Mouse (Mus musculus) T-cell, adult 2 months (primary cell): ENCODE results near the gene Gm13090.
A peak's percentile ranks its signal among the peaks of the same experiment; 100 is the strongest.

Experiments
- DNase-seq: peaks from one replicate; pipeline ENCODE4 v3.0.0; 2022; ENCODE audit warnings: low spot score

The Gm13090 gene

DNA sequence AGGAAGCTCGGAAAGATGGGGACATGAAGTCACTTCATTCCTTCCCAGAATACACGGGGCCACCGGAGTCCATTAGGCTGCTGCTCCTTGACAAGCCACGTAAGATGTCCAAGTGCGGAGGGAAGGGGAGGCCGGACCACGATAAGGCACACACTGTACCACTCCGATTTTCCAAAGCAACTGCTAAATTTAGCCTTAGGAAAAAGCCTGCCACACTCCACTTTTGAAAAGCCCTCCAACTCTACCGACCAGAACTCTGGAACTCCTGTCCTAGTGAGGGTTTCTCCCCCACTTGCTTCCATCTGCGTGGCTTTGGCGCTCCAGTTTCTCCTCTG lies 7.7 kb downstream of the Gm13090 start:
- DNase-seq = no peak

DNA sequence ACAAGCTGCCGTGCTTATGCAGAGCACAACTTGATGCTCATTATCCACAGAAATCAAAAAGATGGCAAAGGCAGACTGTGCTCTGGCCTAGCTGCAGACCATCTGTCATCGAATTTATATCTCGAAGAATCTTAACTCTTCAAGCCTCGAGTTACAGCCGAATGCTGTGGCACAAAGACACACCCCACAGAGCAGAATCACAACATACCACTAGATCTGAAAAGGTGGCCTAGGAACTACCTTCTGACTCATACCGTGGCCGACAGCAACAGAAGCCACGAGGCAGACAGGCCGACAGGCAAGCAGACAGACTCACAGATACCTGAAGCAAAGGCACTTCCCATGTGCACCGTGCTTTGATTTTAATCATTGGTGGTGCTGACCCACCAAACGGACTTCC lies 14.3 kb downstream of the Gm13090 start:
- DNase-seq = no peak

DNA sequence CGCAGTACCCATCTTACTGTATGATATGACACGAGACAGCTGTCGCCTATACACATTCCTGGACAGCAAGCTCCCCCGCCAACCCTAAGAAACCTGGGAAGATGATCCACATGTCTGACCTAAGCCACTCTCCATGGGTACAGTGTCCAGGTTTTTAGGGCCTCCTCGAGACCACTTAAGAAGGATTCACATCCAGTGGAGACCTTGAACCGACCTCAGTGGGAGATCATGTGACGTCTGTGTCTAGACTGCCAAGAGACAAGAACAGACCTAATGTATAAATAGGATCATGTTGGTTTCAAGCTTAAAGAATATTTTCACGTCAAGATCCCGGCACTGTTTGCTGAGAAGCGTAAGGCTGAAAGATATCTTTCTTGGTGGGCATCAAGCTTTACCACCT lies 14.8 kb downstream of the Gm13090 start:
- no peak for DNase-seq

DNA sequence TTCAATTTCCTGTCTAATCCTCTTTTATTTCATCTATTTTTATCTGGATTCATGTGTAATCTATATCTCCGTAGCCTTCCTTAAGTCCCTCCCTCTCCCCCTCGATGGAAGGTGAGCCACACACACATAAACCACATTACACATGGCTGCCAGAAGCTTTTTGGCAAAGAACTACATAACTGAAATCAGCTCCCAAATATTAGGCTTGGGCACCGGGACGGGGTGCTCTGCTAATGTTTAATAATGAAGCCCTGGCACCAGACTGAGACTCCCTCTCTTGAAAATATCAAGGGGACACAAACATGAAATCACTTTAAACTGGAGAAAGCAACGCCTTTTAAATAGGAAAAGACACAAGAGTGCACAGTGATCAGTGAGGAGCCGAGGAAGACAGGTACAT lies 16.5 kb downstream of the Gm13090 start:
- DNase-seq = no peak

DNA sequence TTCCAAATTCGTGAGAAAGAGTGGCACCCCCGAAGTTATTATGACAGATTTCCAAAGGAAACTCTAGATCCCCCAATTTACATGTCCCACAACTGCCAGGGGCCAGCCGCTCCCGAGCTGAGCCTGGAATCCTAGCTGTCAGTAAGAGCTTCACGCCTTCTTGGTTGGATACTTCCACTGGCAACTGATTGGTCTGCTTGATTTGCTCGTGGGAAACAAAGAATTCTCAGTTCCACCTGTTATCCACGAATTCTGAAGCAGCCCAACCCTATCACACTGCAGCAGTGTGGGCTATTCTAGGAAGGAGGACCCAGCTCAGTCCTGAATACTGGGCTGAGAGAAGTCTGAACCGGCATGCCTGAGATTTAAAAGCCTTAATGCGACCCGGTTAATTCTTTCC lies 17.1 kb downstream of the Gm13090 start:
- DNase-seq = no peak

DNA sequence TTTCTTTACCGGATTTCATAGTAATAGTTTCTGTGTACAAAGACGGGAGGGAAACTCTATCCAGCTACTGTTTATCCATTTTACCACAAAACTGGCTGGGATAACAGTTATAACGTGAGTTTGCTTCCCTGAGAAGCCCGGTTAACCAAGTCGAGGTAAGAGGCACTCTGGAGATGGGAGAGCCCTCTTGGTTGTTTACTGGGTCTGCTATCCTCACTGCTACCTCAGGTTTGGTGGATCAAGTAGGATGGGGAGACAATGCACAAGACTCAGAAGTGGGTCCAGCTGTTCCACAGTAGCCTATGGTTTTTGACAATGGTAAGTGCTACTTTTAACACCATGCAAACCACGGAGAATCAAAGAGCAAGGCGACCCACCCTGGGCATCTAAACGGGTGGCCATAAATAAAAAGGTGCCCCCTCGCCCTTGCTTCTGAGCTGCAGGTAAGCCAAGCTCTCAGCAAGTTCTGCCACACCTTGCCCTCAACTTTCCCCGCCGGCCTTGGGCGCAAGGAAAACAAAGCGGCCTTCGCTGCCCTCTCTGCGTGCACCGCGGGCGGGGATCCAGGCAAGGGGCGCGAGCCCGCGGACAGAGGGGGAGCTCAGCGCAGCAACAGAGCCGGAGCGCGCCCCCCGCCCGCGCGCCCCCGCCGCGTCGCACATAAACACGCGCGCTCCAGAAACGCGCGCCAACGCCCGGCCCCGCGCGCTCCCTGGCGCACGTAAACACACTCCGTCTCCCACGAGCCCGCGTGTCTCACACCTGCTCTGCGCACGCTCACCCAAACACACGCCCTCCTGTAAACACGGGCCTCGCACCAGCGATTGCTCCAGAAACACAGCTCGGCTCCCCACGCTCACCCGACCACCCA lies 18.0 kb downstream of the Gm13090 start:
- DNase-seq = no peak

DNA sequence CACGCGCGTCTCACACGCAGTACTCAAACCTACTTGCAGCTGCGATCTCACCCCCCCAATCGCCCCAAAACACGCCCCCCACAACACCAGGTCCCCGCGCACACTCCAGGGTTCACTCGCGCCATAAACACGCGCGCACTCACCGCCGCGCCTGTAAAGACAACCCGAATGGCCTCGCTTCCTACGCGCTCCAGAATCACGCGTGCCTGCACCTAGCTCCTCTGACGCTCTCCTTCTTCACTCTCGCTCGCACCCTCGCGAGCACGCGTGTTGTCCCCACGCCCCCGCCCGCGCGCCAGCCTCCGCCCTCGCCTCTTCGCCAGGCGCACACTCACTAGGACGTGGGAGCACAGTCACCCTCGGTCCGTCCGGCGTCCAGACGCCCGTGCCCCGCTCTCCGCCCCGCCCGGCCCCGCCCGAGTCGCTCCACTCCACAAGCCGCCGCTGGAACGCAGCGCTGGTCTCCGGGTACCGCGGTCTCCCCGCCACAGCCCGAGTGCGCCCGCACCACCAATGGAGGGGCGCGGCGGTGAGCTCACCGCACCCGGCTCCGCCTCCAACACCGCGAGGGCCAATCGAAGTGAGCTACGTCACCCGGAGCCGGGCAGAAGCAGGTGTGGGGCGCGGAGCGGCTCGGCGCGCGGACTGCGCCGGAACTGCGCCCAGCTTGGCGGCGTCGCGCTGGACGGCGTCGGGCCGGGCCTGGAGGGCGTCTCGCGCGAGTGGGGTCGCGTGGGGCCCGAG lies 18.8 kb downstream of the Gm13090 start:
- DNase-seq = peak; percentile 34

DNA sequence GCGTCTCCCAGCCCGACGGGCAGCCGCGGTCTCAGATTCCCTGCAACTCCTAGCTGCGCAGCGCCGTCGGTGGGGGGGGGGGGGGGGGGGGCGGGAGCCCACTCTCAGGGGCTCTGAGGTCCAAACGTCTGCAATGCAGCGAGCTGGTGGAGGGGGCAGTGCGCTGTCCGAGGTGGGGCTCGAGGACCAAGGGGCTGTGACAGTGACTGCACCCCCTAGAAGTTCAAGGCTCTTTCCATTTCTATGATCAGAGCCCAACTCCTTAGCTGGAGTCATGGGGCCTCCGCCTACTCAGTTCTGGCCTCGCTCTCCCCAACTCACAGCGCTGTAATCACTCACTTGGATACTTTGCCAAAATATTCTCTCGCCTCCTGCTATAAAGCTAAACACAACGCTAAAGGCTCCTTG lies 19.5 kb downstream of the Gm13090 start:
- DNase-seq = no peak

DNA sequence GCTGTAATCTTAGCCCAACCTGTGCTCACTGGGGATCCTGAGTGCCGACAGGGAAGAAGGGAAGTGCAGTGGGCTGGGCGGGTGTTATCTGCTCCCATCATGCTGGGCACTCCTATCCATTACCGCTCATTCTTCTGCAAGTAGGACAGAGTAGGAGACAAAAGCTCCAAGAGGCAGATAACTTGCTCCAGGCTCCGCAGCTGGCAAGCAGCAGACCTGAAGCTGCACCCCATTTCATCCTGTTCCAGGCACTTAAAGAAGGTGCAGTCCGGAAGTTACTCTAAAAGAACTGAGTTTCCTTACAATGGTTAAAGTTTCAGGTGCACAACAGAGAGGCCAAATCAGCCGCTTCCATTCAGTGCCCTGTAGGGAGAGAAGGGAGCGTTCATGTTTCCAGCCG lies 21.9 kb downstream of the Gm13090 start:
- DNase-seq = no peak

DNA sequence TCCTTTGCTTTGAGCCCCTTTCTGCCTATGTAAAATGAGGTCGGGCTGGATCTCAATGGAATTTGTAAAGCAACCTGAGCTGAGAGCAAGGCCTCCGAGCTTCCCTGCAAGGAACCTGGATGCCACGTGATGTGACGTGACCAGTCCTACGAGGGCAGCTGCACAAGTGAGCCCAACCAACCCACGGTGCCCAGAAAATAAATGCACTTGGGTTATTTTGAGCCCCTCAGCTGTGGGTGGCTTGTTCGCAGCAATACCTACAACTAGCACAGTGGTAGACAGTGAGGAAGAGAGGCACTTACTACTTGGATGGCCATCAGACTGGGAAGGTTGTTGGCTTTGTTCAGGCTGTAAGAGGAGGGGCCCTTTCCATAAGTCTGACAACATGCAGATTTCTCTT lies 25.2 kb downstream of the Gm13090 start:
- DNase-seq = no peak

DNA sequence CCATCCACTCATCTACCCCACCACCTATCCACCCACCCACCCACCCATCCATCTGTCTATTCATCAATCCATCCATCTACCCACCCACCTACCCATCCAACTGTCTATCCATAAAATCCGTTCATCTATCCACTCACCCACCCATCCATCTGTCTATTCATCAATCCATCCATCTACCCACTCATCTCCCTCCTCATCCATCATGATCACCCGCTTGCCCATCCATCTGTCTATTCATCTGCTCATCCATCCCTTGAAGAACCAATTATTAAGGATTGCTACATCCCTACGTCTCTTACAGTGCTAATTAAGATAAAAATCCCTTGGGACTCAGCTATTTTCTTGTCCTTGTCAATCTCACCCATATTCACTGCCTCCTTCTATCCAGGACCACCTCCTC lies 29.5 kb downstream of the Gm13090 start:
- DNase-seq = no peak

DNA sequence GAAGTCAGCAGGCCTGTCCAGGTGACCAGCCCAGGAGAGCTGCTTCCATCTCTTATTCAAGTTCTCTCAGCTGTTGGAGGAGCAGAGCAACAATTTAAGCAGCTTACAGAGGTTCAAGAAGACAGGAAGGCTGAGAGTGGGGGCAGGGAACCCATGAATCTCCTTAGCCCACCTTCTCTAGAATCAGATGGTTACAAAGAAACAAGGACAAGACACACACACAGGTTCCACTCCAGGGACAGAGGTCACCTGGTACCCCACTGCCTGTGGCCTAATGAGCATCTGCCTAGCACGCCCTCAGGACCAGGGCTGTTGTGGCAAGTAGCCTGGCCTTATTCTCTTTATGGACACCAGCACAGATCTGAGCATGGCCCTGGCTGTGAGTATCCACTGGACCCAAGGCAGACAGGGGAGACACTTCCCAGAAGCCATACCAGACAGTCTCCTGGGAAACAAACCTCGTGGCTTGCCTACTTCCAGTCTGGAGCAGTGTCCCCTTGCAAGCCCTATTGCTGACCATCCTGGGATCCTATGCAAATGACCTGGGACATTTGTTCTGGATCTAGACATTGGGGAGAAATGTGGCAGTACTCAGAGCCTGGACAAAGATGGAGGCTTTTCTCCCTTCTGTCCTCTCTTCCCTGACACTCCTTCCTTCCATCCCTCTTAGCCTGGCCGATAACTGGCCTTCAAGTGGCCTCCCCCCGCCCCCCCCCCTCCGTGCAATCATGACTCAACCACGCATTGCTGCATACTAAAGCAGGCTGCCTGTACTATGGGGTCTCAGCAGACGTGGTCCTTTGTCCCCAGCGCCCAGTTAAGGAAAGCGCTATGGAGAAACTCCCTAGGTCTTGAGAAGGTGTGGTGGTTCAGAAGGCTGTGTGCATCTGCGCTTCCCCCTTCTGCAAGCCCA lies 38.5 kb downstream of the Gm13090 start:
- no peak for DNase-seq

DNA sequence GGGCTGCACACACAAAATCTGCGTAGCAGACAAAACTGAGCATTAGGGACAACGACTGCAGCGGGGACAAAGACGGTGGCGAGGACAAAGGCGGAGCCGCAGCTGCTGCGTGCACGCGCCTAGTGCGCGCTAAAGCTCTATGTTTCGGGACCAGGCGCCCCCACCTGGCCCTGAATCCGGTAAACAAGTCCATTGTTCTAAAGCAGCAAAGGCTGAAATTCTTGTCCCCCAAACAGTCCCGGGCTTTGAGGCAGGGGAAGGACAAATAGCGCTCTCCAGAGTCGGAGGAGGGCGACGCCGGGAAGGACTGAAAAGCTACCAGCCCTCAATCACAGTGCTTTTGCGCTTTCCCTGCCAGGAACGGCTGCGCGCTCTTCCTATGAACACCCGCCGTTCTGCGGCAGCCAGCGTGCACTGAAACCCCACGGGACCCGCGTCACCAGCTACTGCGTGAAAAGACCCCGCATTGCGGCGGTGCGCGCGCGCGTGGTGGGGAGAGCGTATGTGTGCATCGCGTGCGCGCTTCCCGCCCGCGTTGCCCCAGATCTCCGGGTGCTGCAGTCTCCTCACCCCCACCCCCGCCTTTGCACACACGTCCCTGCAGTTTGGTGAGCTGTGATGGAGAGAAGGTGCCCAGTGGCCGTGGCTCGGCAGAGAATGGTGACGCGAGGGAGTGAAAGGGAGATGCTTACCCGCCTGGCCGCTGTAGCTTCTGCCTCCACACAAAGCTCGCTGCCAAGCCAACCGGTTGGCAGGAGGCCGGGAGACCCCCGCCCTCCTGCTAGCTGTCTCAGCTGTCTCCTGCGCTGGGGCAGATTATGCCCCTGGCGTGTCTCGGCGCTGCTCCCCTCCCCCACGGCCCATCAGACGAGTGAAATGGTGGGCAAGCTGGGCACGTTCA lies 39.5 kb downstream of the Gm13090 start:
- DNase-seq = no peak

DNA sequence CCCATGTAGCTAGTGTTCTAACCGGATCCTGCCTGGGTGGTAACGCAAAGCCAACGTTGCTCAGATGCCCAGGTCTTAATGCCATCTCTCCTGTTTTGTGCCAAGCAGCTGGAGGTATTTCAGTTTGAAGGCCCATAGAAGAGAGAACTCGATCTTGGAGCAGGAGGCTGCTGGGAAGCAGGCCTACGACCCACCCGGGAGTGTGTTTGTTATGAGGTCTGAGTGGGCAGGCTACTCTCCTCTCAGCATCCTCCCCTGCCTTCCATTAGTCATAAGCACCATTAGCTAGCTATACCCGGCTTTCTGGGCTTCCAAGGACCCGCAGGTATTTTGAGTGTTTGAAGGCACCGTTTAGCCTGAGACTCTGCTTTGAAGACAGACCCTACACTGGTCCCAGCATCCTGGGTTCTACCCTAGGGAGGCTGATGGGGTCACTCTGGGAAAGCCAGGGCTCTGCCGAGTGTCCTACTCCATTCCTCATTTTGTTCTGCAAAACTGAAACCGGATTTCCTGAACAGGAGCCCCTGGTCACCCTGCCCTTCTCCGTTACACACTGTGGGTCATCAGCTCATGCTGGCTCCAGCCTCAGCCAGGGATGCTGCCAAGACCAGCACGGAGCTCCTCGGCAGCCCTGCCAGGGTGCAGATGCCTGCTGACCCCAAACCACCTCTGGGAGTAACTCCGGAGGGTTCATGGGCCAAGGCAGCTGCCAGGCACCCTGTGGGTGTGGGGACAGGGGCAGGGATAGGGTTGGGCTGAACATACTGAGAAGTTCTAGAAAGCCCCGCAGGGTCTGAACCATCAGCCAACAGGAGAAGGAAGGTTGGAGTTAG lies 40.6 kb downstream of the Gm13090 start:
- no peak for DNase-seq

DNA sequence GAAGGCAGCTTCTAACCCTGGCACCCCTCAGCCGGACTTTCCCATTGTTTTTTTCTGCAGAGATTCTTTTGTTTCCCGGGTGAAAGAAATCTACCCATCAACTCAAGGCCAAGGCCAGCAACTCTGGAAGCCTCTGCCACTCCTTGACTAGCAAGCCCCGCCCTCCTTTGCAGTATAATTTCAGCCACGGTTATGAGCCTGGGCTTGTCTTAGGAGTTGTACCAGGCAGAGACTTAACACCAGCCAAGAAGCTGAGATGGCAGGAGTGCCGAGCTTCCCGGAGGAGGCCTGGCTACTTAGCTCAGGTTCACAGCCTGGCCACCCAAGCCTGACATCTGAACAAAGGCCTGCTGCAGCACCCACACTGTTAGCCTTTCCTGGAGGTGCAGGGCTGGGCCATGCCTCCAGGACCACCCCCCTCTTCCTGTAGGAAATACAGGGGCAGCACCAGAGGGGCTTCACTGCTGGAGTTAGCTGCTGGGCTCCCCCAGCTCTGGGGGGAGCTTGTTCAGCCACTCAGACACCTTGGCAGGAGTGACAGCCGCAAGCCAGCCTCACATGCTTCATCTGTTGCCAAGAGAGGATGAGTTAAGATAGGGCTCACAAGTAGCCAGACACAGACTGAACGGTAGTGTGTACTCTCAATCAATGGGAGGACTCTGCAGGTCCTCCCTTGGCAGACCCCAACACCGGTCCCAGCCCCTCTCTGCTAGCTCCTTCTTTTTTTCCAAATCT lies 41.6 kb downstream of the Gm13090 start:
- DNase-seq = no peak

DNA sequence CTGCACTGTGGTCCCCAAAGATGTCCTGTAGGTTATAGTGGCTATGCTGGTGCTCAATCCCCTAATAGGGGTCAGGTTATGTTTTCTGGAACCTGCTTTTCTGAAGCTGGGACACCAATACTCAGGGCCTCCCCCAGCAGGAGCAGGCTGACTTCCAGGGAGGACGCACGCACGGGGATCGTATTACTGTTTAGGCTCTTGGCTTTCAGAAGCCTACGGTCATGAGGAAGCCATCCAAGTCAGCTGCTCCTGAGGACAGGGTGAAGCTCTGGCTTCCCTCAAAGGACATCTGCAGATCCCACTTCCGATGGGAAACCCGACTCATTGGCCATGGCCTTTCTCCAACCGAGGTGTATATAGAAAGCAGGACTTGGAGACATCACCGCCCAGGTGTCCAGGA lies 43.1 kb downstream of the Gm13090 start:
- no peak for DNase-seq

DNA sequence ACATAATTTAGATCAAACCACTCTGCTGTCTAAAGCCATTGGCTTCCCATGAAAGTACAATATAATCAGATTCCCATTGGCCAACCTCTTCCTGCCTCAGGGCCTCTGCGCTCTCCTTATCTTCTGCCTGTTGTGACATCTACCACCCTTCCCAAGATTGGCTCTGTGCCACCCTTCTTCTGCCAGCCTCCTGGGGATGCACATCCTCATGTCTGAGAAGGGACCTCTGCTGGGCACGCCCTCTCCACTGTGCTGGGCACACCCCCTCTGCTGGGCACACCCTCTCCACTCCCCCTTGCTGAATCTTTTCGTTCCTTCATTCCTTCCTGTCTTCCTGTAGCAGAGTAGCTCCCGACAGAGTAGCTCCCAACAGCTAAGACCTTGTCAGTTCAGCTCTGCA lies 44.4 kb downstream of the Gm13090 start:
- DNase-seq = no peak

DNA sequence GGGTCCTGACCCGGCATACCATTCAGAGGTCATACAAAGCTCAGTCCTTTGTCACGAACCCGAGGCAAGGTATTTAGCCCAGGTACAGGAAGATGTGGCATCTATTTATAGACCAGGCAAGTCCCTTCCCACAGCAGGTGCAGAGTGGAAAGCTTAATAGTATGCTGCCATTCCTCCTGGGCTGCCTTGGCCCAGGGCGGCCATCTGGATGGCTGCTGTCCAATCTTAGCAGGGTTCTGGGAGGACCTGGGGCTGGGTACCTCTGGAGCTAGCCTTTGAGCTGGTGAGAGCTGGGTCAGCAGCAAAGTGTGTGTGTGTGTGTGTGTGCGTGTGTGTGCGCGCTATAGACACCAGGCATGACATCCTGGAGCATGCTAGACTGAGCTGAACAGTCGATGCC lies 46.1 kb downstream of the Gm13090 start:
- no peak for DNase-seq

DNA sequence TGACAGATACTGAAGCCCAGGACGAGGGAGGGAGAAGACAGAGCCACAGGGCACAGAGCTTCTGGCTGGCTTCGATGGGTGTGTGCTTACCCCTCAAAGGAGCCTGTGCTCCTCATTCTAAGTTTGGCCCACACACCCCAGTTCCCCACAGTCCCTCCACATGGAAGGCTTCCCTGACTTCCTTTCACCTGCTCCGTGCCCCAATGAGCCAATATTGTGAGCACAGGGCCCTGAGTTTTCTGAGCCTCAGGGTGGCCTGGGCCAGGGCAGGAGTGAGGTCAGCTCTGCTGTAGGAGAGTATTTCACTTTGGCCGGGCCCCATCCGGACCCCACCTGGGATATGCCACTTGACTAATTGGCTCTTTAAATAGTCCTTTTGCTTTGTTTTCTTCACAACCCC lies 48.3 kb downstream of the Gm13090 start:
- DNase-seq = no peak

DNA sequence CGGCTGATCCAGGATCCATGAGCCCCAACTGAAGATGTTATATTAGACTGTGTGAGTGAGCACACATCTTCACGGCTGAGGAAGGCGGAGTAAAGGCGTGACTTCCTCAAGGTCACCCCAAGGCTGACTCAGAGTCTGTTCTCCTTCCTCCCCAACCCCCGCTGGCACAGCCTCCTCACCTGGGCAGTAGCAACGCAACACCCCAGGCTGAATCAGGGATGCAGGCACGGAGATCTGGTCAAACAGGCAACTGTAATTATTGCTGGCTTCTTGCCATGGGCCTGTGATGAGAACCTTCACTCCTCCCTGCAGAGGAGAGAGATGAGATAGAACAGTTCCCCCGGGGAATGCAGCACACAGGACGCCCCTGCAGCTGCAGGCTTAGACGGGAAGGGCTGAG lies 48.8 kb downstream of the Gm13090 start:
- no peak for DNase-seq
